Mouse (Mus musculus): ENCODE measurements around the gene Cxxc4. TPM values are rescaled to one million over a fixed set of nuclear protein-coding genes. Genes with fewer than 3 reads are reported as not detected.

Cxxc4 gene
- total and polyA plus RNA-seq, 3 experiments = not detected

GRCm38 (mm10) chr3:134238621-134239310, 2.5 kb downstream of the Cxxc4 start:
- no peak for DNase-seq (ENCODE audit: low read depth, low spot score)
- Histone ChIP-seq H3K79me2 (ENCODE audit: control insufficient read depth, insufficient read depth, low read length, poor library complexity) (no peaks in the 10 kb centered on the region), H3K27me3 (ENCODE audit: control insufficient read depth in 1 of 2, insufficient read depth in 2 of 2, low read length in 2 of 2) (no peaks in the 10 kb centered on the region; a peak in 1 of 4 replicates), H3K27ac (ENCODE audit: control insufficient read depth, low read depth, low read length) (no peak overlapping the region), H3K36me3 (ENCODE audit: control insufficient read depth in 1 of 2, insufficient read depth in 2 of 2, low read length in 2 of 2) (no peaks in the 10 kb centered on the region), H3K4me3 (ENCODE audit: control insufficient read depth in 1 of 2, insufficient read depth in 1 of 2, low read depth in 2 of 2, low read length in 2 of 2) (no peak overlapping the region), H3K9me3 (replicated peaks; ENCODE audit: insufficient read depth, low read length) (no peaks in the 10 kb centered on the region), H3K4me1 (ENCODE audit: control insufficient read depth in 1 of 2, insufficient read depth in 2 of 2, low read length in 2 of 2) (no peaks in the 10 kb centered on the region), H3K9ac (ENCODE audit: control insufficient read depth, low read depth, low read length, poor library complexity, severe bottlenecking) (no peak overlapping the region)
- TF ChIP-seq TAL1 (IDR thresholded peaks at IDR 0.05; ENCODE audit: low read length) = no peak

GRCm38 (mm10) chr3:134239321-134239970, 3.2 kb downstream of the Cxxc4 start:
- no peak for TF ChIP-seq ZMIZ1 (IDR thresholded peaks at IDR 0.05; ENCODE audit: low read depth, low read length)
- Histone ChIP-seq H3K27ac (ENCODE audit: control insufficient read depth, low read depth, low read length) (no peak overlapping the region), H3K27me3 (ENCODE audit: control insufficient read depth in 1 of 2, insufficient read depth in 2 of 2, low read length in 2 of 2) (no peaks in the 10 kb centered on the region; a peak in 1 of 4 replicates), H3K4me3 (ENCODE audit: control insufficient read depth in 1 of 2, insufficient read depth in 1 of 2, low read depth in 2 of 2, low read length in 2 of 2) (no peak overlapping the region), H3K9me3 (replicated peaks; ENCODE audit: insufficient read depth, low read length) (no peaks in the 10 kb centered on the region), H3K79me2 (ENCODE audit: control insufficient read depth, insufficient read depth, low read length, poor library complexity) (no peaks in the 10 kb centered on the region), H3K36me3 (ENCODE audit: control insufficient read depth in 1 of 2, insufficient read depth in 2 of 2, low read length in 2 of 2) (no peaks in the 10 kb centered on the region), H3K4me1 (ENCODE audit: control insufficient read depth in 1 of 2, insufficient read depth in 2 of 2, low read length in 2 of 2) (no peaks in the 10 kb centered on the region), H3K9ac (ENCODE audit: control insufficient read depth, low read depth, low read length, poor library complexity, severe bottlenecking) (no peak overlapping the region)
- DNase-seq (ENCODE audit: low read depth, low spot score) = no peak

- DNase-seq (ENCODE audit: low read depth, low spot score) = no peak
- H3K9ac ChIP-seq (ENCODE audit: control insufficient read depth, low read depth, low read length, poor library complexity, severe bottlenecking) = no peak overlapping the region
- H3K27ac ChIP-seq (ENCODE audit: control insufficient read depth, low read depth, low read length) = no peak overlapping the region
- no peak for TF ChIP-seq RAD21 (IDR thresholded peaks at IDR 0.05; ENCODE audit: low read depth, low read length)
- H3K9me3 ChIP-seq (replicated peaks; ENCODE audit: insufficient read depth, low read length) = no peaks in the 10 kb centered on the region
- no peaks in the 10 kb centered on the region for H3K36me3 ChIP-seq (ENCODE audit: control insufficient read depth in 1 of 2, insufficient read depth in 2 of 2, low read length in 2 of 2)
- H3K4me1 ChIP-seq (ENCODE audit: control insufficient read depth in 1 of 2, insufficient read depth in 2 of 2, low read length in 2 of 2) = no peaks in the 10 kb centered on the region
- no peaks in the 10 kb centered on the region for H3K79me2 ChIP-seq (ENCODE audit: control insufficient read depth, insufficient read depth, low read length, poor library complexity)
- H3K27me3 ChIP-seq (ENCODE audit: control insufficient read depth in 1 of 2, insufficient read depth in 2 of 2, low read length in 2 of 2) = no peaks in the 10 kb centered on the region; a peak in 1 of 4 replicates
- no peak overlapping the region for H3K4me3 ChIP-seq (ENCODE audit: control insufficient read depth in 1 of 2, insufficient read depth in 1 of 2, low read depth in 2 of 2, low read length in 2 of 2)
Measured at GRCm38 (mm10) chr3:134239971-134240717, 3.9 kb downstream of the Cxxc4 start.

- H3K9ac ChIP-seq (ENCODE audit: control insufficient read depth, low read depth, low read length, poor library complexity, severe bottlenecking) = no peak overlapping the region
Measured at GRCm38 (mm10) chr3:134240718-134241025, 4.4 kb downstream of the Cxxc4 start.

More at GRCm38 (mm10) chr3:134240718-134241025, 4.4 kb downstream of the Cxxc4 start:
- no peaks in the 10 kb centered on the region for H3K9me3 ChIP-seq (replicated peaks; ENCODE audit: insufficient read depth, low read length)
- no peaks in the 10 kb centered on the region for H3K4me1 ChIP-seq (ENCODE audit: control insufficient read depth in 1 of 2, insufficient read depth in 2 of 2, low read length in 2 of 2)
- H3K36me3 ChIP-seq (ENCODE audit: control insufficient read depth in 1 of 2, insufficient read depth in 2 of 2, low read length in 2 of 2) = no peaks in the 10 kb centered on the region
- H3K27me3 ChIP-seq (ENCODE audit: control insufficient read depth in 1 of 2, insufficient read depth in 2 of 2, low read length in 2 of 2) = no peaks in the 10 kb centered on the region; a peak in 1 of 4 replicates
- no peak for DNase-seq (ENCODE audit: low read depth, low spot score)
- no peak for TF ChIP-seq KAT2A (conservative IDR thresholded peaks at IDR 0.05; ENCODE audit: low read depth, low read length)
- no peaks in the 10 kb centered on the region for H3K79me2 ChIP-seq (ENCODE audit: control insufficient read depth, insufficient read depth, low read length, poor library complexity)
- no peak overlapping the region for H3K27ac ChIP-seq (ENCODE audit: control insufficient read depth, low read depth, low read length)
- H3K4me3 ChIP-seq (ENCODE audit: control insufficient read depth in 1 of 2, insufficient read depth in 1 of 2, low read depth in 2 of 2, low read length in 2 of 2) = no peak overlapping the region

All from MEL (cell line).